Mouse (Mus musculus) limb, embryonic 11.5 days (tissue): ENCODE data around the gene Lhpp. TPM values are rescaled to one million over a fixed set of nuclear protein-coding genes. Genes with fewer than 3 reads are reported as not detected.
"Not testable (repeated sequence)": the region's sequence is repeated elsewhere in the genome, so short reads cannot be mapped to it uniquely, and the experiment has no call there.

Experiments
- ATAC-seq: fragments of 200-750 bp; cut with Nextera tagmentation; 2 replicates; pipeline ENCODE4 v1.8.0; 2017; ENCODE audit warnings: low read depth; ENCODE audit not compliant: insufficient number of reproducible peaks, low FRiP score, low TSS enrichment
- DNase-seq: peaks from one replicate; pipeline ENCODE4 v3.0.0-alpha.2; 2015; ENCODE audit warnings: low spot score
- H3K27ac ChIP-seq: fragments of 300-500 bp; sonication (generic); replicated peaks from 2 replicates; pipeline ENCODE4 v1.5.1; 2014; ENCODE audit warnings: low read depth, mild to moderate bottlenecking, low read length
- H3K27me3 ChIP-seq: fragments of 300-500 bp; sonication (generic); 2 replicates; pipeline ENCODE4 v1.6.1; 2014; ENCODE audit warnings: mild to moderate bottlenecking, low read length, mixed read lengths; ENCODE audit not compliant: control insufficient read depth, insufficient read depth
- H3K36me3 ChIP-seq: fragments of 300-500 bp; sonication (generic); 2 replicates; pipeline ENCODE4 v1.6.1; 2014; ENCODE audit warnings: mild to moderate bottlenecking, low read length, moderate library complexity, mixed read lengths; ENCODE audit not compliant: control insufficient read depth, insufficient read depth
- H3K4me1 ChIP-seq: fragments of 300-500 bp; sonication (generic); 2 replicates; pipeline ENCODE4 v1.6.1; 2014; ENCODE audit warnings: low read length, mixed read lengths; ENCODE audit not compliant: control insufficient read depth, insufficient read depth
- H3K4me2 ChIP-seq: fragments of 300-500 bp; sonication (generic); 2 replicates; pipeline ENCODE4 v1.6.1; 2014; ENCODE audit warnings: low read depth, mild to moderate bottlenecking, moderate library complexity; ENCODE audit not compliant: severe bottlenecking
- H3K4me3 ChIP-seq: fragments of 300-500 bp; sonication (generic); 2 replicates; pipeline ENCODE4 v1.5.1; 2014; ENCODE audit warnings: low read depth, low read length
- H3K9ac ChIP-seq: fragments of 300-500 bp; sonication (generic); 2 replicates; pipeline ENCODE4 v1.6.1; 2014; ENCODE audit warnings: mild to moderate bottlenecking, low read length
- H3K9me3 ChIP-seq: fragments of 300-500 bp; sonication (generic); 2 replicates; pipeline ENCODE4 v1.6.1; 2016; ENCODE audit warnings: low read length; ENCODE audit not compliant: control insufficient read depth
- WGBS: fragments of 180-500 bp; shearing (Covaris S2); extraction: QIAGEN DNeasy Blood & Tissue Kit; methylation state at CpG from one replicate; pipeline ENCODE4 v1.1.7; 2014; 5-methylcytosine and 5-hydroxymethylcytosine counted together
- polyA plus RNA-seq: library from polyadenylated mRNA; unstranded; fragments of >200 nt; fragmentation: Nextera tagmentation; extraction: Ambion mirVana; gene quantifications from 2 replicates; pipeline ENCODE4 v1.2.1, GENCODE M21; 2014

Lhpp gene
- polyA plus RNA-seq, 1 experiment from 2014 or later: 20.6 TPM

GRCm38 (mm10) chr7:132658688-132659087 lies 48.2 kb downstream of the Lhpp start:
- Histone ChIP-seq H3K9me3 (no peaks in the 10 kb centered on the region), H3K9ac (no peak overlapping the region), H3K4me3 (no peak overlapping the region), H3K27ac (no peak overlapping the region; the same call in 1 of the 2 replicates), H3K36me3 (no peaks in the 10 kb centered on the region), H3K4me2 (no peak overlapping the region), H3K4me1 (peaks cover 19% of the 10 kb centered on the region), H3K27me3 (no peaks in the 10 kb centered on the region)
- WGBS: 86% methylated on average over 5 of the region's 5 CpGs
- ATAC-seq (no peak), DNase-seq (no peak)

GRCm38 (mm10) chr7:132659633-132660032 lies 49.2 kb downstream of the Lhpp start:
- no peak overlapping the region for H3K27ac ChIP-seq

GRCm38 (mm10) chr7:132662831-132663230 lies 52.4 kb downstream of the Lhpp start:
- not testable (repeated sequence) for DNase-seq, H3K9ac ChIP-seq, ATAC-seq, H3K9me3 ChIP-seq, H3K27ac ChIP-seq, H3K27me3 ChIP-seq, H3K4me3 ChIP-seq, H3K36me3 ChIP-seq, H3K4me2 ChIP-seq
- WGBS: 65% methylated on average over 6 of the region's 6 CpGs
- peaks cover 22% of the 10 kb centered on the region for H3K4me1 ChIP-seq

More at GRCm38 (mm10) chr7:132659633-132660032, 49.2 kb downstream of the Lhpp start:
- no peak overlapping the region for H3K9ac ChIP-seq
- H3K27me3 ChIP-seq: no peaks in the 10 kb centered on the region
- H3K36me3 ChIP-seq: no peaks in the 10 kb centered on the region
- H3K9me3 ChIP-seq: no peaks in the 10 kb centered on the region
- no peak overlapping the region for H3K4me2 ChIP-seq
- peaks cover 19% of the 10 kb centered on the region for H3K4me1 ChIP-seq
- no peak for DNase-seq
- 66% methylated on average over 7 of the region's 7 CpGs for WGBS
- no peak overlapping the region for H3K4me3 ChIP-seq
- no peak for ATAC-seq

GRCm38 (mm10) chr7:132664815-132665214 lies 54.4 kb downstream of the Lhpp start:
- WGBS: 73% methylated on average over 6 of the region's 6 CpGs
- Histone ChIP-seq H3K27ac (no peak overlapping the region), H3K36me3 (no peaks in the 10 kb centered on the region), H3K9me3 (no peaks in the 10 kb centered on the region), H3K4me2 (no peak overlapping the region), H3K4me3 (no peak overlapping the region), H3K4me1 (peaks cover 6% of the 10 kb centered on the region; the same call in 1 of the 2 replicates), H3K9ac (no peak overlapping the region), H3K27me3 (no peaks in the 10 kb centered on the region)
- DNase-seq (no peak), ATAC-seq (no peak)

GRCm38 (mm10) chr7:132665664-132666382 lies 55.4 kb downstream of the Lhpp start:
- no peak for DNase-seq
- Histone ChIP-seq H3K4me1 (peaks cover 6% of the 10 kb centered on the region; the same call in 1 of the 2 replicates), H3K27ac (no peak overlapping the region), H3K36me3 (no peaks in the 10 kb centered on the region), H3K9me3 (no peaks in the 10 kb centered on the region), H3K9ac (no peak overlapping the region), H3K4me3 (no peak overlapping the region), H3K27me3 (no peaks in the 10 kb centered on the region), H3K4me2 (no peak overlapping the region)
- no peak for ATAC-seq
- 28% methylated on average over 8 of the region's 8 CpGs for WGBS

GRCm38 (mm10) chr7:132666516-132666915 lies 56.1 kb downstream of the Lhpp start:
- 78% methylated on average over 4 of the region's 4 CpGs for WGBS

GRCm38 (mm10) chr7:132668604-132669003 lies 58.2 kb downstream of the Lhpp start:
- Histone ChIP-seq H3K27ac (no peak overlapping the region), H3K4me3 (no peak overlapping the region), H3K36me3 (no peaks in the 10 kb centered on the region), H3K9ac (no peak overlapping the region), H3K4me2 (no peak overlapping the region), H3K27me3 (no peaks in the 10 kb centered on the region), H3K9me3 (no peaks in the 10 kb centered on the region), H3K4me1 (peaks cover 6% of the 10 kb centered on the region; the same call in 1 of the 2 replicates)
- no peak for DNase-seq
- 94% methylated on average over 2 of the region's 2 CpGs for WGBS
- no peak for ATAC-seq

More at GRCm38 (mm10) chr7:132666516-132666915, 56.1 kb downstream of the Lhpp start:
- no peak overlapping the region for H3K4me2 ChIP-seq
- DNase-seq (no peak), ATAC-seq (no peak)
- H3K4me3 ChIP-seq: no peak overlapping the region
- no peaks in the 10 kb centered on the region for H3K9me3 ChIP-seq
- H3K27me3 ChIP-seq: no peaks in the 10 kb centered on the region
- H3K4me1 ChIP-seq: peaks cover 6% of the 10 kb centered on the region; the same call in 1 of the 2 replicates
- no peak overlapping the region for H3K27ac ChIP-seq
- no peaks in the 10 kb centered on the region for H3K36me3 ChIP-seq
- H3K9ac ChIP-seq: no peak overlapping the region

GRCm38 (mm10) chr7:132669999-132670862 lies 59.8 kb downstream of the Lhpp start:
- no peak overlapping the region for H3K4me2 ChIP-seq
- no peak for ATAC-seq
- H3K4me3 ChIP-seq: no peak overlapping the region
- WGBS: 90% methylated on average over 20 of the region's 20 CpGs
- H3K36me3 ChIP-seq: no peaks in the 10 kb centered on the region
- H3K9ac ChIP-seq: no peak overlapping the region
- H3K4me1 ChIP-seq: peaks cover 3% of the 10 kb centered on the region; the same call in 1 of the 2 replicates
- no peaks in the 10 kb centered on the region for H3K27me3 ChIP-seq
- no peaks in the 10 kb centered on the region for H3K9me3 ChIP-seq
- no peak for DNase-seq
- no peak overlapping the region for H3K27ac ChIP-seq
